Mouse (Mus musculus) hindbrain, embryonic 14.5 days (tissue): ENCODE data around the gene Cckar. TPM values are rescaled to one million over a fixed set of nuclear protein-coding genes. Genes with fewer than 3 reads are reported as not detected.
"Not testable (repeated sequence)": the region's sequence is repeated elsewhere in the genome, so short reads cannot be mapped to it uniquely, and the experiment has no call there.

Source experiments
- ATAC-seq: fragments of 200-750 bp; cut with Nextera tagmentation; 2 replicates; pipeline ENCODE4 v1.8.0; 2017; ENCODE audit warnings: moderate number of reproducible peaks, mild to moderate bottlenecking, moderate TSS enrichment, moderate library complexity; ENCODE audit not compliant: low FRiP score
- DNase-seq: peaks from one replicate; pipeline ENCODE4 v3.0.0-alpha.2; 2015; ENCODE audit warnings: low spot score
- H3K27ac ChIP-seq: fragments of 300-500 bp; sonication (generic); 2 replicates; pipeline ENCODE4 v1.5.1; 2014; ENCODE audit warnings: mild to moderate bottlenecking, moderate library complexity
- H3K27me3 ChIP-seq: fragments of 300-500 bp; sonication (generic); 2 replicates; pipeline ENCODE4 v1.6.1; 2014; ENCODE audit warnings: mild to moderate bottlenecking, low read length, mixed read lengths; ENCODE audit not compliant: control insufficient read depth, insufficient read depth
- H3K36me3 ChIP-seq: fragments of 300-500 bp; sonication (generic); replicated peaks from 2 replicates; pipeline ENCODE4 v1.6.1; 2014; ENCODE audit not compliant: control insufficient read depth, insufficient read depth
- H3K4me1 ChIP-seq: fragments of 300-500 bp; sonication (generic); replicated peaks from 2 replicates; pipeline ENCODE4 v1.6.1; 2014; ENCODE audit warnings: antibody characterized with exemption, low read length, mixed read lengths; ENCODE audit not compliant: control insufficient read depth, insufficient read depth
- H3K4me2 ChIP-seq: fragments of 300-500 bp; sonication (generic); replicated peaks from 2 replicates; pipeline ENCODE4 v1.6.1; 2014; ENCODE audit warnings: mild to moderate bottlenecking, moderate library complexity
- H3K4me3 ChIP-seq: fragments of 300-500 bp; sonication (generic); replicated peaks from 2 replicates; pipeline ENCODE4 v1.5.1; 2014; ENCODE audit warnings: mild to moderate bottlenecking, low read length
- H3K9ac ChIP-seq: fragments of 300-500 bp; sonication (generic); 2 replicates; pipeline ENCODE4 v1.6.1; 2014
- H3K9me3 ChIP-seq: fragments of 300-500 bp; sonication (generic); 2 replicates; pipeline ENCODE4 v1.6.1; 2016; ENCODE audit warnings: low read length; ENCODE audit not compliant: control insufficient read depth
- WGBS: fragments of 180-500 bp; shearing (Covaris S2); extraction: QIAGEN DNeasy Blood & Tissue Kit; methylation state at CpG from one replicate; pipeline ENCODE4 v1.1.7; 2014; 5-methylcytosine and 5-hydroxymethylcytosine counted together
- polyA plus RNA-seq: library from polyadenylated mRNA; unstranded; fragments of >200 nt; fragmentation: Nextera tagmentation; extraction: Ambion mirVana; gene quantifications from 2 replicates; pipeline ENCODE4 v1.2.1, GENCODE M21; 2014

Gene Cckar
- polyA plus RNA-seq, 1 experiment from 2014 or later, result 0.66 TPM

DNA sequence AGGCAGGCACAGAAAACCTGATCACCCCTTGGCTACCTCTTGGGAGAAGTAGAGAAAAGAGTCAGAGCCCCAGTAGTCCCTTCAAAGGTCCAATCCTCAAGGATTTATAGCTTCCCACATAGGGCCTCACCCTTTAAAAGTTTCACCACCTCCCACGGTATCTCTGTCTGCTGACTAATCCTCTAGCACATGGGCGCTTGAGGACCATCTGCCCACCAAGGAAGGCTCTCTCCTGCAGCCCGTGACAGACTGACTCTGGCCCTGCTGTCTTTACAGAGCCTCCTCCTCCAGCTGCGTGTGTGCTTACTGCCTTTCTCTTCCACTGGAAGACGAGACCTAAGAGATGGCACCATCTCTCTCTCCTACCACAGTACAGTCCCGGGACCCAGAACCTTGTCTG is 27.9 kb downstream of the Cckar start:
- Histone ChIP-seq H3K4me2 (no peak overlapping the region), H3K9ac (no peak overlapping the region), H3K9me3 (no peaks in the 10 kb centered on the region), H3K27me3 (no peaks in the 10 kb centered on the region), H3K27ac (no peak overlapping the region), H3K4me3 (no peak overlapping the region), H3K36me3 (no peaks in the 10 kb centered on the region), H3K4me1 (0 out of 2 replicates have a peak, but pooled peaks cover 3% of the 10 kb centered on the region)
- no peak for ATAC-seq
- WGBS, result 78% methylated on average over 6 of the region's 6 CpGs
- no peak for DNase-seq

DNA sequence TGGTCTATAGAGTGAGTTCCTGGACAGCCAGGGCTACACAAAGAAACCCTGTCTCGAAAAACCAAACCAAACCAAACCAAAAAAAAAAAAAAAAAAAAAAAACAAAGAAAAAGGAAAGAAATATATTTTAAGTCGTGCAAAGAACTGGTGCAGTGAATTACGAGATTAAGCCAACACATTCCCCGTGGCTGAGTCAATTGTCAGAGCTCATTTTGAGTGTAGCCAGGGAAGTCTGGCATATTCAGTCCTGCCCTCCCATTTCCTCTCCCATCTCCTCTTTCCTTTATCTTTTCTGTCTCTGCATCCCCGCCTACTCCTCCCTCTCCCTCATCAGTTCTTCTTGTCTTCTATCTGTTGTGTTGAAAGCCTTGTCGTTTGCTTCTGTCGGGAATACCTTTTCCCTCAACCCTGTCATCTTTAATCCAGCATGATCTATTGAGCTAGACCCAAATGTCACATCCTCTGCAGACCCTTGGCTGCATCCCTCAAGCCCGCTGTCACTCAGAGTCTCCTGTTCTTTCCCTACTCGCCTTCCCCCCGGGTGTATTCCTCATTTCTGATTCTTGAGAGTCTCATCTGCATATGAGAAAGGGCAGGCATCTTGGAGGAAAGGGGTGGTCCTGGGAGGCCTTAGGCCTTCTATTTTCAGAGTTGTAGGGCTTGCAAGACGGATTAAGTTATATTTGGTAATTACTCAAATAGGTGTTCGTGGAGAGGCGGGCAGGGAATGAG is 29.3 kb downstream of the Cckar start:
- Histone ChIP-seq H3K9ac (no peak overlapping the region), H3K27me3 (no peaks in the 10 kb centered on the region), H3K36me3 (no peaks in the 10 kb centered on the region), H3K27ac (no peak overlapping the region), H3K9me3 (no peaks in the 10 kb centered on the region), H3K4me2 (no peak overlapping the region), H3K4me1 (0 out of 2 replicates have a peak, but pooled peaks cover 3% of the 10 kb centered on the region), H3K4me3 (no peak overlapping the region)
- DNase-seq, result no peak
- no peak for ATAC-seq
- WGBS, result 48% methylated on average over 13 of the region's 13 CpGs

DNA sequence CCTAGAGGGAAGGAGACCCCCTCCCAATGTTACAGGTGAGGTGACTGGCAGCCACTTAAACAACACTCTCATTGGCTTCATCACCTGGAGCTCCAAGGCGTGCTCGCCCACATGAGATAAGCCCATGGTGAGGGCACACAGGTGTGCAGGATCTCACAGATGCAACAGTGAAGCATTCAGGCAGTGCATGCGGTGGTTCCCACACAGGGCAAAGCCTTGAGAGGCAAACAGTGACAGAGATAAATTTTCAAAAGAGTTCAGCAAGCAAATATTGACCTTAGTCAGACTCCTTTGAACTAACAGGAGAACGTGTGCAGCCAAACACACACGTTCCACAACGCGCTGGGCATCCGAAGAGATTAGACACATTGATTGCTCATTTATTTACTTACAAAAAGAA is 30.8 kb downstream of the Cckar start:
- DNase-seq (no peak), ATAC-seq (no peak)
- 93% methylated on average over 8 of the region's 8 CpGs for WGBS

DNA sequence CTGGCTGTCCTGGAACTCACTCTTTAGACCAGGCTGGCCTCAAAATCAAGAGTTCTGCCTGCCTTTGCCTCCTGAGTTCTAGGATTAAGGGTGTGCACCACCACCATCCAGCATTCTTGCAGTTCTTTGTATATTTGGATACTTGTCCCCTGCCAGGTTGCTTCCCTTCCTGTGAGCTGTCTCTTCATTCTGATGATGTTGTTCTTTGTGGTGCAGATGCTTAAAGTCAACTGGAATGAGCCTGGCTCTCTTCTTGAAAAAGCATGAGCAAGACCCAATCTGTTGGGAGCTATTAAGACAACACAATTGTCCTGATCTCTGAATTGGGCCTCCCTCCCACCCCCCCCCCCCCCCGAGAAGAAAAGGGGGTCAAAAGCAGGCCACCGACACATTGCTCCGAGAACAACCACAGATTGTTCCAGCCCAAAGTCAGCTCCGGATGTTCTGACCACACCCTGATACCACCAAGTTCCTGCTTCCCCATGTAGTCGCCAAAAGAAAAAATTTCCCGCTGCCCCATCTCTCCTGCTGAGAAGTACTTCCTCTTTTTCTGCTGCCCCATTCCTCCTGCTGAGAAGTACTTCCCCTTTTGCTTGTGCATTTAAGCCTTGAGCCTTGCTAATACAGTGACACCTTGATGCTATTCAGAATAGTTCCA is 33.9 kb downstream of the Cckar start:
- H3K4me2 ChIP-seq, DNase-seq, H3K27ac ChIP-seq, H3K9ac ChIP-seq, H3K4me1 ChIP-seq, H3K27me3 ChIP-seq, ATAC-seq, H3K9me3 ChIP-seq, H3K36me3 ChIP-seq, H3K4me3 ChIP-seq: not testable (repeated sequence)
- WGBS, result 90% methylated on average over 5 of the region's 6 CpGs

More for the DNA sequence above, 30.8 kb downstream of the Cckar start:
- H3K36me3 ChIP-seq, result no peaks in the 10 kb centered on the region
- H3K27ac ChIP-seq, result no peak overlapping the region
- 0 out of 2 replicates have a peak, but pooled peaks cover 3% of the 10 kb centered on the region for H3K4me1 ChIP-seq
- no peaks in the 10 kb centered on the region for H3K27me3 ChIP-seq
- H3K4me3 ChIP-seq, result no peak overlapping the region
- no peak overlapping the region for H3K9ac ChIP-seq
- no peak overlapping the region for H3K4me2 ChIP-seq
- H3K9me3 ChIP-seq, result no peaks in the 10 kb centered on the region

DNA sequence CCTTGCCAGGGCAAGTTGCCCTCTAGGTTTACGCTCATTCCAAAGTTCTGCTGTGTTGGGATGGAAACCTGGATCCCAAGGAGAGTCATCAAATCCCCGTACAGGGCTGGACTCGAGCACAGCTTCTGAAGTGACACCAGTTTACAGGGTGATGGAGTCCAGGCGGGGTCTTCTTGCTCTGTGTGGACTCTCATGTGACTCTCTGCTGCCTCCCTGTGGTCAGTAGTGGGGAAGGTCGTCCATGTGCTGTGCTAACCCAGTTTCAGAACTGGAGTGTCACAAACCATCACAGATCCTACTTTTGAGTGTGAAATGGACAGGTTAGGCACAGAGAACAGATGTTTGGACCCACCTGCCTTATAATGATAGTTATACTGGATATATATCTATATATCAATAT is 35.2 kb downstream of the Cckar start:
- H3K4me3 ChIP-seq, result no peak overlapping the region
- H3K4me2 ChIP-seq, result no peak overlapping the region
- no peaks in the 10 kb centered on the region for H3K4me1 ChIP-seq
- peak; percentile 87 for ATAC-seq
- no peaks in the 10 kb centered on the region for H3K36me3 ChIP-seq
- 29% methylated on average over 5 of the region's 5 CpGs for WGBS
- no peaks in the 10 kb centered on the region for H3K27me3 ChIP-seq
- DNase-seq, result peak; percentile 78
- no peak overlapping the region for H3K27ac ChIP-seq
- no peak overlapping the region for H3K9ac ChIP-seq
- no peaks in the 10 kb centered on the region for H3K9me3 ChIP-seq

DNA sequence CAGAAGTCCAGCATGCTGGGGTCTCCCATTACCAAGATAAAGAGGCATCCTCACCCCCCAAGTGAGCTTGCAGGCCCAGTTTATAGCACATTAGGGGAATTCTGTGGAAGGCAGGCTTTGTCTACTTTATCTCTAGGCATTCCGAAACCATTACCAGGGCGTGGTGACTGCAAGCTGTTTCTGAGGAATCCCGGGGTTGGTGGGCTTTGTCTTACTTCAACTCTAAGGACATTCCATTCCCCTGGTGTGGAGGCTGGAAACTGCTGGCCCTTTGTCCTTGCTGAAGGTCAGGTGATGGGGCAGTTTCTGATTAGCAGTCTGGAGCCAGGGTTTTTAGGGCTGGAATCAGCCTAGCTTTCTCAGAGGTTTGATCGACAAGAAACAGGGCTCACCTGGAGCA is 36.0 kb downstream of the Cckar start:
- ATAC-seq, result no peak
- Histone ChIP-seq H3K27ac (no peak overlapping the region), H3K4me1 (no peaks in the 10 kb centered on the region), H3K36me3 (no peaks in the 10 kb centered on the region), H3K27me3 (no peaks in the 10 kb centered on the region), H3K4me2 (no peak overlapping the region), H3K9ac (no peak overlapping the region), H3K4me3 (no peak overlapping the region), H3K9me3 (no peaks in the 10 kb centered on the region)
- no peak for DNase-seq
- WGBS, result 62% methylated on average over 4 of the region's 4 CpGs

DNA sequence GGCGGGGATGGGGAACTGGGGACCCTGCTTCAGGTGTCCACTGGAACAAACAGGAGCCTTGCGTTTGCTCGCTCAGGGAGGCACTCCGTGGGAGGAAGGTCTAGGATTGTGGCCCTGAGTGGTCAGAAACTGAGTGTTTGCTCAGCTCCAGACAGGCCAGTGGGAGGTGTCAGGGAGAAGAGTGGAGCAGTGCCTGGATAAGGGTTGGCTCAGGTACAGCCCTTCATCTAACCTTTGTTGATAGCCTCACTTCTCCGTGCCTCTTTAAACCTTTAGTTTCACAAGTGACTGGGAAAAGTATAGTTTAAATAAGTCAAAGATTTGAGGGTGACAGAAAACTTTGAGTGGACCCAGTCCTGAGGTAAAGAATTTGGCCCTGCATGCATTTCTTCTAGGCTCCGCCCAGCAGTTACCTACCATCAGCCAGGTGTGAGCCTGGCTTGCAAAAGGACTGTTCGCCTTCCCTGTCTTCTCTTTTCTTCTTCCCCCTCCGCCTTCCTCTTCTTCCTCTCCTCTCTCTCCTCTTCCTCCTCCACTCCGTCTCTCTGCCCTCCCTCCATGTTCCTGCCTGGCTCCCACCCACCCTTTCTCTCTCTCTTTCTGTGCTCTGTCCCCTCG is 37.1 kb downstream of the Cckar start:
- 90% methylated on average over 10 of the region's 10 CpGs for WGBS
- Histone ChIP-seq H3K36me3 (no peaks in the 10 kb centered on the region), H3K4me1 (no peaks in the 10 kb centered on the region), H3K4me3 (no peak overlapping the region), H3K4me2 (no peak overlapping the region), H3K27ac (no peak overlapping the region), H3K9me3 (no peaks in the 10 kb centered on the region), H3K9ac (no peak overlapping the region), H3K27me3 (no peaks in the 10 kb centered on the region)
- DNase-seq (no peak), ATAC-seq (no peak)

DNA sequence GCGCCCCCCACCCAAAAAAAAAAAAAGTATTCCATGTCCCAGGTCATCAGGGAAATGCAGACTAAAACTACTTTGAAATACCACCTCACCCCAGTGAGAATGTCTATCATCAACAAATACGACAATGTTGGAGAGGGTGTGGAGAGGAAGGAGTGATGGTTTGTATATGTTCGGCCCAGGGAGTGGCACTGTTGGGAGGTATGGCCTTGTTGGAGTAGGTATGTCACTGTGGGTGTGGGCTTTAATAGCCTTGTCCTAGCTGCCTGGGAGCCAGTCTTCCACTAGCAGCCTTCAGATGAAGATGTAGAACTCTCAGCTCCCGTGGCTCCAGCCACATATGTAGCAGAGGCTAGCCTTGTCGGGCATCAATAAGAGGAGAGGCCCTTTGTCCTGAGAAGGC is 39.5 kb downstream of the Cckar start:
- Histone ChIP-seq H3K4me1 (no peaks in the 10 kb centered on the region), H3K4me2 (no peak overlapping the region), H3K36me3 (no peaks in the 10 kb centered on the region), H3K27ac (no peak overlapping the region), H3K27me3 (no peaks in the 10 kb centered on the region), H3K4me3 (no peak overlapping the region), H3K9ac (no peak overlapping the region), H3K9me3 (no peaks in the 10 kb centered on the region)
- ATAC-seq, result no peak
- DNase-seq, result no peak
- 90% methylated on average over 5 of the region's 5 CpGs for WGBS

DNA sequence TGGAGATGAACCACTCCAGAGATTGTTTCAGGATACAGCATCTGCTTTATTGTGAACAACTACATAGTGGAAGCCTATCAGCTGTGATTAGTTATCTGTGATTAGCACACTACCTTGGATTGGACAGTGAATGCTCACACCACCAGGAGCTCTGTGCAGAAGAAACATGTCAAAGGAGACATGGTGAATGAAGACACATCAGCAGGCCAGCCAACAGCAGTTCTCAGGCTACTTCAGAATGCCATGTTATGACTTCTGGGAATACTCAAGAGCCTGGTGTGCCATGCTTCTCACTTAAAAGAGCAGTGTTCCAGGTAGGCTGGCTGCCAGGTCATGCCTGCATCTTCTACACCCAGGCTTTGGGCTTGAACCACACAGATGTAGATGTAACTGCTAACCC is 43.8 kb downstream of the Cckar start:
- ATAC-seq (no peak), DNase-seq (no peak)
- no peak overlapping the region for H3K4me2 ChIP-seq
- H3K36me3 ChIP-seq, result no peaks in the 10 kb centered on the region
- H3K9ac ChIP-seq, result no peak overlapping the region
- H3K4me3 ChIP-seq, result no peak overlapping the region
- no peak overlapping the region for H3K27ac ChIP-seq
- H3K9me3 ChIP-seq, result no peaks in the 10 kb centered on the region
- no peaks in the 10 kb centered on the region for H3K27me3 ChIP-seq
- no peaks in the 10 kb centered on the region for H3K4me1 ChIP-seq
